Mouse (Mus musculus) left cerebral cortex, adult 8-10 months (tissue): ENCODE results near the gene Ppp4r2. TPM values are rescaled to one million over a fixed set of nuclear protein-coding genes. Genes with fewer than 3 reads are reported as not detected.

Source experiments
- DNase-seq, 2 experiments: peaks; one replicate each; pipeline ENCODE4 v3.0.0; 2022; ENCODE audit warnings: low spot score in 2 of 2
- total RNA-seq, 4 experiments: library from RNA; stranded (reverse); gene quantifications; 2 replicates each; pipeline ENCODE4 v1.2.4; 2022

Gene Ppp4r2
- total RNA-seq, 4 experiments from 2014 or later = 69.1 to 80.0 (median 76.0) TPM

GRCm38 (mm10) chr6:100883233-100883632 lies 49.8 kb downstream of the Ppp4r2 start:
- DNase-seq = no peak

GRCm38 (mm10) chr6:100884594-100885225 lies 51.3 kb downstream of the Ppp4r2 start:
- DNase-seq = no peak

GRCm38 (mm10) chr6:100885376-100885775 lies 52.0 kb downstream of the Ppp4r2 start:
- DNase-seq = no peak

- no peak for DNase-seq
Measured at GRCm38 (mm10) chr6:100887012-100887411, 53.6 kb downstream of the Ppp4r2 start.

GRCm38 (mm10) chr6:100889340-100889739 lies 55.9 kb downstream of the Ppp4r2 start:
- no peak for DNase-seq

- peak in 1 of 2 experiments; percentile 19 for DNase-seq
Measured at GRCm38 (mm10) chr6:100892489-100892888, 59.1 kb downstream of the Ppp4r2 start.

GRCm38 (mm10) chr6:100893073-100893472 lies 59.7 kb downstream of the Ppp4r2 start:
- DNase-seq = no peak

- no peak for DNase-seq
Measured at GRCm38 (mm10) chr6:100895183-100895582, 61.8 kb downstream of the Ppp4r2 start.

- no peak for DNase-seq
Measured at GRCm38 (mm10) chr6:100896883-100897282, 63.5 kb downstream of the Ppp4r2 start.

- no peak for DNase-seq
Measured at GRCm38 (mm10) chr6:100904463-100904862, 71.0 kb downstream of the Ppp4r2 start.

GRCm38 (mm10) chr6:100910136-100910675 lies 76.8 kb downstream of the Ppp4r2 start:
- DNase-seq = no peak

Other genes starting within 250 kb of the Ppp4r2 start
- 1 to 10 TPM; 6.0 to 6.6 (median 6.5) TPM for gene Shq1, start 162.5 kb upstream of the Ppp4r2 start, total RNA-seq
- gene Gxylt2, start 128.9 kb upstream of the Ppp4r2 start, total RNA-seq = 1 to 10 TPM in 1 of 4 experiments, under 1 TPM in 3; 0.72 to 1.7 (median 0.86) TPM